Mouse (Mus musculus) stomach, embryonic 15.5 days (tissue): ENCODE data around the gene Tbck. TPM values are rescaled to one million over a fixed set of nuclear protein-coding genes. Genes with fewer than 3 reads are reported as not detected.

Source experiments
- ATAC-seq: fragments of 200-750 bp; cut with Nextera tagmentation; 2 replicates; pipeline ENCODE4 v1.8.0; 2017; ENCODE audit warnings: low read depth, moderate number of reproducible peaks, moderate TSS enrichment; ENCODE audit not compliant: insufficient read depth, low FRiP score
- H3K27ac ChIP-seq: fragments of 300-500 bp; sonication (generic); 2 replicates; pipeline ENCODE4 v1.5.1; 2015; ENCODE audit warnings: mild to moderate bottlenecking, inconsistent platforms
- H3K27me3 ChIP-seq: fragments of 300-500 bp; sonication (generic); replicated peaks from 2 replicates; pipeline ENCODE4 v1.6.1; 2015; ENCODE audit warnings: inconsistent platforms
- H3K36me3 ChIP-seq: fragments of 300-500 bp; sonication (generic); 2 replicates; pipeline ENCODE4 v1.6.1; 2015; ENCODE audit warnings: inconsistent platforms
- H3K4me1 ChIP-seq: fragments of 300-500 bp; sonication (generic); 2 replicates; pipeline ENCODE4 v1.6.1; 2015; ENCODE audit warnings: inconsistent platforms
- H3K4me2 ChIP-seq: fragments of 300-500 bp; sonication (generic); 2 replicates; pipeline ENCODE4 v1.6.1; 2015; ENCODE audit warnings: mild to moderate bottlenecking, inconsistent platforms
- H3K4me3 ChIP-seq: fragments of 300-500 bp; sonication (generic); replicated peaks from 2 replicates; pipeline ENCODE4 v1.5.1; 2015; ENCODE audit warnings: inconsistent platforms
- H3K9ac ChIP-seq: fragments of 300-500 bp; sonication (generic); 2 replicates; pipeline ENCODE4 v1.6.1; 2015; ENCODE audit warnings: inconsistent platforms
- H3K9me3 ChIP-seq: fragments of 300-500 bp; sonication (generic); 2 replicates; pipeline ENCODE4 v1.6.1; 2016; ENCODE audit warnings: inconsistent platforms
- WGBS: fragments of 180-500 bp; shearing (Covaris S2); methylation state at CpG from one replicate; pipeline ENCODE4 v1.1.7; 2015; 5-methylcytosine and 5-hydroxymethylcytosine counted together
- polyA plus RNA-seq: library from polyadenylated mRNA; unstranded; fragments of >200 nt; fragmentation: Nextera tagmentation; extraction: Ambion mirVana; gene quantifications from 2 replicates; pipeline ENCODE4 v1.2.1, GENCODE M21; 2015

Gene Tbck
- polyA plus RNA-seq, 1 experiment from 2014 or later = 19.7 TPM

DNA sequence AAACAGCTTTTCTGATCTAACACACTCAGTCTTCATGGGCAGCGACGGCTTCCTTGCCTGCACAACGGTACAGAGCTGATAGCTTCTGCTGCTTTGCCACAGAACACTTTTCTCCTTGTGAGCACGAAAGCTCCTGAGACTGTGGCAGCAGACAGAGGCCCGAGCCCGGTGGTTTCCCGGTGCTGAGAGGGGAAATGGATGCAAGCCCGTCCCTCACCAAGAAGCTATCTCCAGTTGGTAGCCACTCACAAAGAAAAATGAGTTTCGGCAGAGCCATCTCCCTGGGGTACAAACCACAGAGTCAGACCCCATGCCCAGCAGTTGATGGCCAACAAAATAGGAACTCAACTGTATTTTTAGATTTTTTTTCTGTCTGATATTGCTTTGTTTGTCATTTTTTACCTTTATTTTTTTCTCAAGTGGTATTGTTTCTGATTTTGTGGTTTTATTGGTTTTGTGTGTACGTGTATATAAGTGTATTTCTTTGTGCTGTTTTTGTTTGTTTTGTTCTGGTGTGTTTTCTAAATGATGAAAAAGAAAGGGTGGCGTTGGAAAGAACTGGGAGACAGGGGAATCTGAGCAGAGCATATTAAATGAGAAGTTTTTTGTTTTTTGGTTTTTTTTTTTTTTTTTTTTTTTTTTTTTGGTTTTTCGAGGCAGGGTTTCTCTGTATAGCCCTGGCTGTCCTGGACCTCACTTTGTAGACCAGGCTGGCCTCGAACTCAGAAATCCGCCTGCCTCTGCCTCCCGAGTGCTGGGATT, 154.9 kb downstream of the Tbck start:
- H3K9ac ChIP-seq = no peak overlapping the region
- H3K4me2 ChIP-seq = no peak overlapping the region
- no peak for ATAC-seq
- 93% methylated on average over 14 of the region's 15 CpGs for WGBS
- no peak overlapping the region for H3K27ac ChIP-seq
- H3K9me3 ChIP-seq = no peaks in the 10 kb centered on the region
- no peaks in the 10 kb centered on the region for H3K4me1 ChIP-seq
- no peaks in the 10 kb centered on the region for H3K27me3 ChIP-seq
- peaks cover 8% of the 10 kb centered on the region; the same call in 1 of the 2 replicates for H3K36me3 ChIP-seq
- H3K4me3 ChIP-seq = no peak overlapping the region

DNA sequence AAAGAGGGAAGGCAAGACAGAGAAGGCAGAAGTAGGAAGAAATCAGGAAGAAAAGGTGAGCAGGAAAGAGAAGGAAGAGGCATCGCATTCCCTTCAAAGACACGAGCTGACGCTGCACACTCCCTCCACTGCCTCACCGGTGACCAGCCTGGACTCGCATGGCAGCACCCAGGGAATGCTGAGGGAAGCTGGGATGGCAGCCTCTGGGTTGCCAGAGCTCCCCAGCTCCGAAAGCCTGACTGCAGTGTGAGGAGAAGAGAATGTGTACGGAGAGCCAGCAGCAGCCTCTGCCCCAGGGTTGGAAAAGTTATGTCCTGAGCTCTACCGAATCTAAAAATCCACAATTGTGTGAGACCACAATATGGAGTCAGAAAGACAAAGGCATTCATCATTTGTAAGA, 155.6 kb downstream of the Tbck start:
- ATAC-seq = no peak
- Histone ChIP-seq H3K27me3 (no peaks in the 10 kb centered on the region), H3K9me3 (no peaks in the 10 kb centered on the region), H3K4me2 (no peak overlapping the region), H3K4me3 (no peak overlapping the region), H3K27ac (no peak overlapping the region), H3K36me3 (peaks cover 8% of the 10 kb centered on the region; the same call in 1 of the 2 replicates), H3K4me1 (no peaks in the 10 kb centered on the region), H3K9ac (no peak overlapping the region)
- 93% methylated on average over 8 of the region's 8 CpGs for WGBS

DNA sequence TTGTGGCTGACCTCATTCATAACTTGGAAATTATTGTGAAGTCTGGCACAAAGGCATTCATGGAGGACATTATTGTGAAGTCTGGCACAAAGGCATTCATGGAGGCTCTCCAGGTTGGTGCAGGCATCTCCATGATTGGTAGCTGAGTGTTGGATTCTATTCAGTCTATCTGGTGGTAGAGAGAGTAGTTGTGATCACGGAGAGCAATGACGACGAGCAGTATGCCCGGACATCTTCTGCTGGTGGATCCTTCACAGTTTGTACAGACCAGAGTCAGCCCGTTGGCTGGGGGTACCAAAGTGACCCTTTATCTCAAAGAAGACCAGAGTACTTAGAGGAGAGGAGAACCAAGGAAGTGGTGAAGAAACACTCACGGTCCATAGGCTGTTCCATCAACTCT, 158.7 kb downstream of the Tbck start:
- WGBS = 89% methylated on average over 6 of the region's 6 CpGs
- no peak overlapping the region for H3K4me2 ChIP-seq

DNA sequence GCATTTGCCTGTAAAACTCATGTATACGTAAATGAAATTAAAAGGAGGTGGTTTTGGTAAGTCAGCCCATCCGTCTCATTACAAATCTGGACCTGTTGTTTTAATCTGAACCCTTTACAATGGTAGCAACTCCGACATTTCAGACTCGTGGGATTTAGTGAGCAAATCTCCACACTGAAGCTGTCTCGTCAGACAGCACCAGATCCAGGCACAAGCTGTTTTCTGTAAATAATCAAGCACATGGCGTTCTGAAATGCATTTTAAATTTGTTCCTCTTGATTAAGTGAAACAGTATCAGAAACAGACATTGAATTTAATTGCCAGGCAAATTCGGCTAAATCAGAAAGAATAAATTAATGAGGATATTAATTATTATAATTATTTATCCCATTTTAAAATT, 165.7 kb downstream of the Tbck start:
- Histone ChIP-seq H3K9me3 (no peaks in the 10 kb centered on the region), H3K36me3 (no peaks in the 10 kb centered on the region), H3K4me1 (0 out of 2 replicates have a peak, but pooled peaks cover 2% of the 10 kb centered on the region), H3K27ac (no peak overlapping the region), H3K27me3 (no peaks in the 10 kb centered on the region), H3K4me3 (no peak overlapping the region), H3K9ac (no peak overlapping the region), H3K4me2 (no peak overlapping the region)
- 73% methylated on average over 7 of the region's 7 CpGs for WGBS
- ATAC-seq = no peak

More for the DNA sequence above, 158.7 kb downstream of the Tbck start:
- Histone ChIP-seq H3K4me3 (no peak overlapping the region), H3K9me3 (no peaks in the 10 kb centered on the region), H3K27ac (no peak overlapping the region), H3K36me3 (peaks cover 8% of the 10 kb centered on the region; the same call in 1 of the 2 replicates), H3K27me3 (no peaks in the 10 kb centered on the region), H3K4me1 (no peaks in the 10 kb centered on the region), H3K9ac (no peak overlapping the region)
- no peak for ATAC-seq

DNA sequence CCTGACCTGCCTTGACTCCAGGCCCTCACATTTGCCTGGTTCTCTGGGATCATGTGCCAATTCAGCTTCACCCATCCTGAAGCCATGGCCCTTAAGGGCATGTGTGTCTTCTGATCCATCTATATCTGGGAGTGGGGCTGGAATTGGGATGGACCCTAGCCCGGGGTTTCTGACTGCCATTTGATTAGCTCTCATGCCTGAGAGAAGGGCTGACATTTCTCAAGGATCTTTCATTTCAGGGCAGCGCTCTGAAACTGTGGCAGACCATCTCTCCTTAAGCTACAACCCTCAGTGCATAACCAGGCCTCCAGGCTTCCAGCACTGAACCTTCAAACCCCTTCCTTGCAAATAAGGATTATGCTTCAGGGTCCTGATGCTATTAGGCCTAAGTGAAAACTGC, 166.5 kb downstream of the Tbck start:
- WGBS = 85% methylated on average over 2 of the region's 2 CpGs
- Histone ChIP-seq H3K36me3 (no peaks in the 10 kb centered on the region), H3K4me3 (no peak overlapping the region), H3K27me3 (no peaks in the 10 kb centered on the region), H3K4me2 (no peak overlapping the region), H3K9ac (no peak overlapping the region), H3K4me1 (0 out of 2 replicates have a peak, but pooled peaks cover 2% of the 10 kb centered on the region), H3K9me3 (no peaks in the 10 kb centered on the region), H3K27ac (no peak overlapping the region)
- no peak for ATAC-seq

DNA sequence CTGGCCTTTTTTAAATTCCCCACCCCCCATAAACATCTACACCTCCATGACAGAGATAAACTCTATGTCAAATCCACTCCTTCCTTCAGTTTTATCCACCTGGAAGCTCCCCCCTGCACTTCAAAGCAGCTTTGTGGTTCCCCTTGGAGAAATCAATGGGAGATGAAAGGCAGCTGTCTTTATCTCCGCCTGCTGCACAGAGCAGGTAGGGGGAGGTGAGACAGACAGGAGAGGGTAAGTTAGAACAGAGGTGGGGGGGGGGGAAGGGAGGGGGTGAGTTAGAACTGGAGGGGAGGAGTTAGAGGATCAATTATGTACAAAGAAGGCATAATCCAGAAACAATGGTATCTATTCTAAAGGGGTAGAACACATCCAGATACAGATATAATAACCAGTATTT, 167.5 kb downstream of the Tbck start:
- H3K36me3 ChIP-seq = no peaks in the 10 kb centered on the region
- no peaks in the 10 kb centered on the region for H3K27me3 ChIP-seq
- H3K4me3 ChIP-seq = no peak overlapping the region
- H3K4me2 ChIP-seq = no peak overlapping the region
- no peak overlapping the region for H3K27ac ChIP-seq
- H3K9me3 ChIP-seq = no peaks in the 10 kb centered on the region
- no peak overlapping the region for H3K9ac ChIP-seq
- WGBS = 58% methylated on average over 1 of the region's 1 CpGs
- H3K4me1 ChIP-seq = 0 out of 2 replicates have a peak, but pooled peaks cover 2% of the 10 kb centered on the region
- no peak for ATAC-seq

DNA sequence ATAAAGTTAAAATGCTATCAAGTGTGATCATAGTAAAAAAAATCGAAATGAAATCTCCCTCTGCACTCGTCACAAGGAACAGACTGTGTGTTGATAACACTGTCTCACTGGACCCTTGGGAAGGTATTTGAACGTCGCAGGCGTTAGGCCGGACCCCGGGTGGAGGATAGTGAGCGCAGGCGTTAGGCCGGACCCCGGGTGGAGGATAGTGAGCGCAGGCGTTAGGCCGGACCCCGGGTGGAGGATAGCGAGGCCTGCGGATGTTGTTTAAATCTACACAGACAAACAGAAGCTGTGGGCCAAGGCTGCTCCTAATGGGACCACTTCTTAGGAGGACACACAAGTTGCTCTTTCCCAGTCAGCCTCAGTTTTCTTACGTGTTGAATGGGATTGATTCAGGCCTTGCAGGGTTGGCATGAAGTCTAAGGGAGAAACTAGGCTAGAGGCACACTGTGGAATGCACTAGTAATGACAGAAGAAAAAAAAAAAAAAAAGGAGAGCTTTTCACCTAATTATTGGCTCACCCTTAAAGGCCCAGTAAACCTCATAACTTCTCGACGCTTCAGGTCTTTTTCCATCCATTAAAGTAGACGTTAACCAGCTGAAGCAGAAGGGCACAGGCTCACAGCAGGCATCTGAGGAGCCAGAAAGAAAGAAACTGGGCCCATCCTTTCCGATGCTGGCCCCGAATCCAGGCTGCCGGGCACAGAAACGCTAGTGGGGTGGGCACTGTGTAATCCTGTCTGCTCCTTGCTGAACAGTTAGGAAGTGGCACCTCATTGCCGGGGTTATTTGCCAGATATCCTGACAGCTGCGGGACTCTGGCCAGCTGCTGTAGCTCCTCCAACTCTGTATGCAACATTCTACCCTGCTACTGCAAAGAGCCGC, 168.1 kb downstream of the Tbck start:
- Histone ChIP-seq H3K27me3 (no peaks in the 10 kb centered on the region), H3K4me3 (no peak overlapping the region), H3K9me3 (no peaks in the 10 kb centered on the region), H3K4me2 (no peak overlapping the region), H3K4me1 (0 out of 2 replicates have a peak, but pooled peaks cover 2% of the 10 kb centered on the region), H3K36me3 (no peaks in the 10 kb centered on the region), H3K9ac (no peak overlapping the region), H3K27ac (no peak overlapping the region)
- ATAC-seq = no peak
- WGBS = 64% methylated on average over 28 of the region's 28 CpGs

DNA sequence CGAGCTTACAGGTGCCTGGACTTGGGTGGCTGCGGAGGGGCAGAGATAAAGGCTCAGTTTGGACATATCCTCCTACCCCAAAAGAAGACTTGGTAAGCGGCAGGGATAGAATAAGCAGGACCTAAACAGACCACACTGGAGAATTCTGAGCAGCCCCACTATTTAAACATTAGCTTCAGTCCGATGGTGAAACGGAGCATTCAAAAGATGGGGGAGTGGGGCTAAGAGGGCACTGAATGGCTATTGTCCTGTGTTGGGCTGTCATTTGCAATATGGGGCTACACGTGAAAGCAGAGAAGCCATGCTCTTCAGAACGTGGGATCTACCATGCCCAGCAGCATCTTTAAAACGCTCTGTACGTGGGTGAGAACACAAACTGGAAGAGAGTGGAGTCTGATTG, 170.3 kb downstream of the Tbck start:
- no peak overlapping the region for H3K4me2 ChIP-seq
- H3K36me3 ChIP-seq = no peaks in the 10 kb centered on the region
- H3K4me3 ChIP-seq = no peak overlapping the region
- H3K27ac ChIP-seq = no peak overlapping the region
- no peaks in the 10 kb centered on the region for H3K9me3 ChIP-seq
- 0 out of 2 replicates have a peak, but pooled peaks cover 2% of the 10 kb centered on the region for H3K4me1 ChIP-seq
- ATAC-seq = no peak
- WGBS = 81% methylated on average over 9 of the region's 9 CpGs
- no peak overlapping the region for H3K9ac ChIP-seq
- no peaks in the 10 kb centered on the region for H3K27me3 ChIP-seq

DNA sequence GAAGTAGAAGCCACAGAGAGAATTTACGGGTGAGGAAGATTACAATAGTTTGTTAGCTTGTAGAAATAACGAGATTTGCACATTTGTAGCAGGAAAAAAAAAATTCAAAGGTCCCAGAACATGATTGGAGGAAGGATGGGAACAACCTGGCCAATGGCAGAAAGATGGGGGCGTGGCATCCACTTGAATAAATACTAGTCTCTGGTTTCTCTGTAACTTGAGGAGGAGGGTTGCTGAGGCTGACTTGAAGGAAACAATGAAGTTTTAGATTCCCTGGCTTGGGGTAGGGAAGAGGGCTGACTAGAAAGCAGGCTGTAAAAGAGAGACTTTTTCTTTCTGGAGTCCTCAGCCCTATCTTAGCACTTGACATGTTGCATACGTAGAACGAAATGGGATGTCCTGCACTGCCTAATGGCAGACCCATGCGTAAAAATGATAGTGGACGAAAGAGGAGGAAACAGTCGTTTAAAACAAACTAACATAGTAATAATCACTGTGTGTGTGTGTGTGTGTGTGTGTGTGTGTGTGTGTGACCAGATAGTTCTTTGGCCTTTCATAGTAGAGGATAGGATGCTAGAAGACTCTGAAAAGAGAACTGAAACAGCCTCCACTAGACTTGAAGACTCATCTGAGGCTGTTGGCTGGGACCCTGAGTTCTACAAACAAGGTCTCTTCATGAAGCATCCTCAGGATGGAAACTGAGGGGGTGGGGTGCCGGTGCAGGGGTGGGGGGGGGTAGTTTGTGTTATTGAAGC, 171.7 kb downstream of the Tbck start:
- H3K4me3 ChIP-seq = no peak overlapping the region
- H3K9me3 ChIP-seq = no peaks in the 10 kb centered on the region
- H3K36me3 ChIP-seq = no peaks in the 10 kb centered on the region
- 50% methylated on average over 9 of the region's 9 CpGs for WGBS
- H3K27me3 ChIP-seq = no peaks in the 10 kb centered on the region
- 0 out of 2 replicates have a peak, but pooled peaks cover 2% of the 10 kb centered on the region for H3K4me1 ChIP-seq
- no peak overlapping the region for H3K27ac ChIP-seq
- ATAC-seq = no peak
- H3K4me2 ChIP-seq = no peak overlapping the region
- no peak overlapping the region for H3K9ac ChIP-seq

DNA sequence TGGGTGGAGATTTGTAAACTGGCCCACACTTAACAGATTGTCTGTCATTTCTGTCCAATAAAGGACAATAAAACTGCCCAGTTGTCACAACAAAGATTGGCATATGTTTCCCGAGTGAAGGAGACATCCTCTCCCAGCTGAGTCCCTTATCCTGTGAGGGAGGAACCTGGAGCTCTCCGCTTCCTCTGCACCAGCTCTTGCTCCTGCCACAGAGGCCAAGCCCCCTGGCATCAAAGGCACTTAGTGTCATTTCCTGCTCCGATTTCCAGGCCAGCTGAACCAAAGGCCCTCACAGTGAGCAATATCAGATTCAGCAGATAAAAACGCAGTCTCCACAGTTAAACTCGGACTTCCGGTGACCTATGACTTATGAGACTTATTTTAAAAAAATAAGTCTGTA, 172.7 kb downstream of the Tbck start:
- Histone ChIP-seq H3K9ac (no peak overlapping the region), H3K27me3 (no peaks in the 10 kb centered on the region), H3K4me2 (no peak overlapping the region), H3K36me3 (no peaks in the 10 kb centered on the region), H3K27ac (no peak overlapping the region), H3K4me3 (no peak overlapping the region), H3K4me1 (0 out of 2 replicates have a peak, but pooled peaks cover 2% of the 10 kb centered on the region), H3K9me3 (no peaks in the 10 kb centered on the region)
- WGBS = 53% methylated on average over 6 of the region's 6 CpGs
- ATAC-seq = no peak

DNA sequence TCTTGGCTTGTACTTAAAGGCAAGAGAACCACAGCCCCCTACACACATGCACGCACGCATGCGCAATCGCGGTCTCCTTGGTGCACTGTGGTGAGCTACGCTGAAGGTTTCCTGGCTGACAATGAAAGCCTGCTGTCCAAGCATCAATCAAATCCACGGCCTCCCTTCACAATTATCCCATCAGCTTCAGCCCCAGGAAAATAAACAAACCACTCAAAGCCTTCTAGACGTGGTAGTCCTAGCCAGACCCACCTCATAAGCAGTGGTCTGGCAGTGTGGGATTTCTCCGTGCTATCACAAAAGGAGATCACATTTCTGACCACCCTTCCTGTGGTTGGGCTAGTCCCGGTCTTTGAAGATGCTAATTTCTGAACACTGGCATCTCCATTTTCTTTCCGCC, 174.9 kb downstream of the Tbck start:
- Histone ChIP-seq H3K9ac (no peak overlapping the region), H3K9me3 (no peaks in the 10 kb centered on the region), H3K27me3 (no peaks in the 10 kb centered on the region), H3K4me3 (no peak overlapping the region), H3K27ac (no peak overlapping the region), H3K4me1 (no peaks in the 10 kb centered on the region), H3K36me3 (no peaks in the 10 kb centered on the region), H3K4me2 (no peak overlapping the region)
- WGBS = 50% methylated on average over 11 of the region's 11 CpGs
- no peak for ATAC-seq
